Mouse (Mus musculus): ENCODE measurements at regions not wholly inside any gene's neighbourhood (a gene's known extent, or its start where the extent isn't known, plus 50 kb on each side); places are given as distances from the start of the nearest gene placed in this dataset.

- TF ChIP-seq CTCF (IDR thresholded peaks at IDR 0.05; ENCODE audit: insufficient read depth, low read depth, low read length) (no peak), POLR2A (IDR thresholded peaks at IDR 0.05; ENCODE audit: insufficient read depth, low read depth, low read length) (no peak)
Measured at GRCm38 (mm10) chr14:25025074-25025473, 433.9 kb upstream of the Zmiz1 start.

Data from olfactory bulb, adult 2 months (tissue).